In genomic region chr8:69887289-69888243, GRCm38 (mm10) we compare ENCODE assay signal across 9 mouse cellular contexts. TPM values are rescaled to one million over a fixed set of nuclear protein-coding genes. Genes with fewer than 3 reads are reported as not detected.
DNase-seq lines count a peak whose midpoint lies in the region; ATAC-seq and TF ChIP-seq lines count a peak whose summit lies in the region.
"Had no signal": no experiment of that assay in that cellular context is flagged by ENCODE, and none has a peak within 500 bp of the region (broad histone marks: within the 10 kb centered on the region; RNA-seq: fewer than 3 reads in every experiment).

TSS of gene Cilp2 (minus strand) at chr8:69887687.

- H3K4me2 ChIP-seq in embryonic facial prominence, embryonic 15.5 days (replicated peaks), result peak within 1 kb of the TSS; percentile 51
- peak within 1 kb of the TSS; percentile 12; the same call in 1 of the 2 replicates for H3K4me2 ChIP-seq in hindbrain, embryonic 11.5 days (replicated peaks; ENCODE audit: low read depth, low read length)
- peak within 1 kb of the TSS; percentile 45 for H3K4me2 ChIP-seq in limb, embryonic 14.5 days (replicated peaks; ENCODE audit: low read depth, low read length, severe bottlenecking)

- H3K4me3 ChIP-seq in embryonic facial prominence, embryonic 15.5 days (replicated peaks), result peak within 1 kb of the TSS; percentile 31
- H3K4me3 ChIP-seq in hindbrain, embryonic 11.5 days (ENCODE audit: low read depth, low read length), result peak within 1 kb of the TSS; percentile 10; the same call in 1 of the 2 replicates
- H3K4me3 ChIP-seq in limb, embryonic 14.5 days (replicated peaks; ENCODE audit: low read length), result peak within 1 kb of the TSS; percentile 29

- peaks cover 5% of the 10 kb centered on the region; the same call in 1 of the 2 replicates for H3K36me3 ChIP-seq in embryonic facial prominence, embryonic 15.5 days
- no peaks in the 10 kb centered on the region for H3K36me3 ChIP-seq in hindbrain, embryonic 11.5 days (ENCODE audit: control insufficient read depth, insufficient read depth, low read length)
- peaks cover 3% of the 10 kb centered on the region; the same call in 1 of the 2 replicates for H3K36me3 ChIP-seq in limb, embryonic 14.5 days (ENCODE audit: control insufficient read depth, insufficient read depth, low read length)

- H3K27me3 ChIP-seq in embryonic facial prominence, embryonic 15.5 days, result peaks cover 91% of the 10 kb centered on the region
- peaks cover 80% of the 10 kb centered on the region for H3K27me3 ChIP-seq in hindbrain, embryonic 11.5 days (ENCODE audit: control insufficient read depth, insufficient read depth, low read length)
- H3K27me3 ChIP-seq in limb, embryonic 14.5 days (ENCODE audit: control insufficient read depth, insufficient read depth, low read length), result peaks cover 83% of the 10 kb centered on the region

- whole genome bisulfite sequencing in embryonic facial prominence, embryonic 15.5 days, result under 1% methylated on average over 60 of the region's 60 CpGs
- 2% methylated on average over 57 of the region's 60 CpGs for WGBS in hindbrain, embryonic 11.5 days
- WGBS in limb, embryonic 14.5 days, result under 1% methylated on average over 41 of the region's 60 CpGs

- peak; percentile 33 for DNase-seq in embryo, embryonic 9.5 days (ENCODE audit: extremely low spot score)
- DNase-seq in embryo, embryonic 10 days (ENCODE audit: low spot score), result no peak
- DNase-seq in hindbrain, embryonic 11.5 days (ENCODE audit: low spot score), result peak; percentile 58
- DNase-seq in limb, embryonic 14.5 days (ENCODE audit: low spot score), result no peak
- no peak for DNase-seq in right cerebral cortex, postnatal 25 days
- no peak for DNase-seq in thymus, postnatal 10 days (ENCODE audit: low spot score in 2 of 2)

- no peak within 1 kb of the TSS for H3K27ac ChIP-seq in embryonic facial prominence, embryonic 15.5 days (replicated peaks)
- no peak within 1 kb of the TSS for H3K27ac ChIP-seq in hindbrain, embryonic 11.5 days (ENCODE audit: low read depth, low read length)
- no peak within 1 kb of the TSS for H3K27ac ChIP-seq in limb, embryonic 14.5 days (replicated peaks; ENCODE audit: low read depth, low read length)
- H3K27ac ChIP-seq: liver, embryonic 14.5 days had no signal

- no peak for ATAC-seq in embryonic facial prominence, embryonic 15.5 days (ENCODE audit: insufficient number of reproducible peaks, low FRiP score, low TSS enrichment, low read depth)
- no peak for ATAC-seq in hindbrain, embryonic 11.5 days (ENCODE audit: low FRiP score)
- 0 out of 2 replicates have a peak, but pooled peaks have one; percentile 8 for ATAC-seq in limb, embryonic 14.5 days (ENCODE audit: low FRiP score, low read depth)
- ATAC-seq in monocyte, adult 5-6 weeks (replicated peaks; ENCODE audit: insufficient number of reproducible peaks, low FRiP score, low TSS enrichment, poor library complexity, severe bottlenecking), result 0 out of 2 replicates have a peak, but pooled peaks have one; percentile 16

- no peak for TF ChIP-seq POLR2A in limb, embryonic 14.5 days (IDR thresholded peaks at IDR 0.05; ENCODE audit: borderline replicate concordance, extremely low read depth, insufficient read depth, insufficient read length)

- H3K4me1 ChIP-seq in embryonic facial prominence, embryonic 15.5 days, result peaks cover 33% of the 10 kb centered on the region
- H3K4me1 ChIP-seq in hindbrain, embryonic 11.5 days (replicated peaks; ENCODE audit: control insufficient read depth, insufficient read depth, low read length), result peaks cover 11% of the 10 kb centered on the region
- peaks cover 7% of the 10 kb centered on the region; the same call in 1 of the 2 replicates for H3K4me1 ChIP-seq in limb, embryonic 14.5 days (ENCODE audit: control insufficient read depth, insufficient read depth, low read length)

- no peak within 1 kb of the TSS for H3K9ac ChIP-seq in embryonic facial prominence, embryonic 15.5 days
- H3K9ac ChIP-seq in hindbrain, embryonic 11.5 days (ENCODE audit: low read depth, low read length), result no peak within 1 kb of the TSS
- peak within 1 kb of the TSS; percentile 9; the same call in 1 of the 2 replicates for H3K9ac ChIP-seq in limb, embryonic 14.5 days (ENCODE audit: low read depth, low read length, severe bottlenecking)
- H3K9ac ChIP-seq: liver, embryonic 14.5 days had no signal

- H3K9me3 ChIP-seq in embryonic facial prominence, embryonic 15.5 days (replicated peaks), result no peaks in the 10 kb centered on the region
- H3K9me3 ChIP-seq in hindbrain, embryonic 11.5 days (ENCODE audit: control insufficient read depth, low read length), result no peaks in the 10 kb centered on the region
- H3K9me3 ChIP-seq in limb, embryonic 14.5 days (ENCODE audit: control insufficient read depth, low read length), result no peaks in the 10 kb centered on the region

RNA-seq across cellular contexts. Expression of gene Cilp2, which starts in this region (rescaled TPM):
- polyA plus RNA-seq in embryonic facial prominence, embryonic 15.5 days (2015; fragmentation: Nextera tagmentation; extraction: Ambion mirVana), result 1.1 and 1.2 TPM in 2 replicates
- polyA plus RNA-seq in hindbrain, embryonic 11.5 days (2014; fragmentation: Nextera tagmentation; extraction: Ambion mirVana), result 0.50 and 0.73 TPM in 2 replicates
- 2.6 and 3.6 TPM in 2 replicates for polyA plus RNA-seq in limb, embryonic 14.5 days (2012; rRNA removed)
- 1.5 and 1.9 TPM in 2 replicates for polyA plus RNA-seq in limb, embryonic 14.5 days (2014; fragmentation: Nextera tagmentation; extraction: Ambion mirVana)
- not detected in 3 replicates for total RNA-seq in monocyte, adult 5-6 weeks (2017)

Comparison
In these comparisons a context has a peak if more than half of its experiments do, and no peak if none do; other contexts are left out.
1. Peak in DNase-seq, H3K4me3 ChIP-seq and H3K4me2 ChIP-seq in hindbrain, embryonic 11.5 days; RNA of the gene not detected or under 1 TPM.
2. Peak in ATAC-seq in monocyte, adult 5-6 weeks; RNA of the gene not detected or under 1 TPM.